Mouse (Mus musculus) kidney, embryonic 16.5 days (tissue): ENCODE data around the gene Slc25a12. TPM values are rescaled to one million over a fixed set of nuclear protein-coding genes. Genes with fewer than 3 reads are reported as not detected.

Experiments
- ATAC-seq: fragments of 200-750 bp; cut with Nextera tagmentation; 2 replicates; pipeline ENCODE4 v1.8.0; 2017; ENCODE audit warnings: moderate TSS enrichment; ENCODE audit not compliant: low FRiP score, low TSS enrichment
- H3K27ac ChIP-seq: fragments of 300-500 bp; sonication (generic); 2 replicates; pipeline ENCODE4 v1.5.1; 2014; ENCODE audit warnings: low read length
- H3K27me3 ChIP-seq: fragments of 300-500 bp; sonication (generic); 2 replicates; pipeline ENCODE4 v1.6.1; 2014; ENCODE audit warnings: low read length, control low read depth, mixed read lengths; ENCODE audit not compliant: insufficient read depth
- H3K36me3 ChIP-seq: fragments of 300-500 bp; sonication (generic); 2 replicates; pipeline ENCODE4 v1.6.1; 2014; ENCODE audit warnings: low read length, control low read depth, mixed read lengths; ENCODE audit not compliant: insufficient read depth
- H3K4me1 ChIP-seq: fragments of 300-500 bp; sonication (generic); 2 replicates; pipeline ENCODE4 v1.6.1; 2014; ENCODE audit warnings: low read length, control low read depth, mixed read lengths; ENCODE audit not compliant: insufficient read depth
- H3K4me2 ChIP-seq: fragments of 300-500 bp; sonication (generic); replicated peaks from 2 replicates; pipeline ENCODE4 v1.6.1; 2014; ENCODE audit warnings: low read depth, low read length
- H3K4me3 ChIP-seq: fragments of 300-500 bp; sonication (generic); 2 replicates; pipeline ENCODE4 v1.5.1; 2014; ENCODE audit warnings: mild to moderate bottlenecking, low read length
- H3K9ac ChIP-seq: fragments of 300-500 bp; sonication (generic); replicated peaks from 2 replicates; pipeline ENCODE4 v1.6.1; 2014; ENCODE audit warnings: low read length
- H3K9me3 ChIP-seq: fragments of 300-500 bp; sonication (generic); 2 replicates; pipeline ENCODE4 v1.6.1; 2016; ENCODE audit warnings: low read length, control low read depth
- WGBS: fragments of 180-500 bp; shearing (Covaris S2); extraction: QIAGEN DNeasy Blood & Tissue Kit; methylation state at CpG from one replicate; pipeline ENCODE4 v1.1.7; 2014; 5-methylcytosine and 5-hydroxymethylcytosine counted together
- polyA plus RNA-seq: library from polyadenylated mRNA; unstranded; fragments of >200 nt; fragmentation: Nextera tagmentation; extraction: Ambion mirVana; gene quantifications from 2 replicates; pipeline ENCODE4 v1.2.1, GENCODE M21; 2015

The Slc25a12 gene
- polyA plus RNA-seq, 1 experiment from 2014 or later: 53.3 TPM

DNA sequence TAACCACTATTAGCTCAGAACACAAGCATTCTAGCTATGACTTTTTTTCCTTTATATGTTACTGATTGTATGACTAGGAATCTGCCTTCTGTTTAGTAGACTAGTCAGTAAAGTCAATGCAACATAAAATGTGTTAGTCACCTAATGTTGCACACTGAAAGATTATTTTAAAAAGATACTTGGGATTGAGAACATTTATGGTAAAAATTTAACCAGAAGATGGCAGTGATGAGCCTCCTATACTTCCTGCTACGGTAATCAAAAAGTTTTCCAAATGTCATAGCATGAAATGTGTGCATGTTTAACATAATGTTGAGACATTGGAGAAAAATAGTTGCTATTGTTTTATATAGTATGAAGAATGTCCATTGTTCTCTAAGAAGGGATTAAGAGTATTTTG lies 140.2 kb downstream of the Slc25a12 start:
- H3K9ac ChIP-seq: no peak overlapping the region
- H3K4me2 ChIP-seq: no peak overlapping the region
- no peaks in the 10 kb centered on the region for H3K9me3 ChIP-seq
- H3K4me3 ChIP-seq: no peak overlapping the region
- 0 out of 2 replicates have a peak, but pooled peaks cover 2% of the 10 kb centered on the region for H3K4me1 ChIP-seq
- no peaks in the 10 kb centered on the region for H3K27me3 ChIP-seq
- WGBS: 43% methylated on average over 1 of the region's 1 CpGs
- ATAC-seq: no peak
- H3K27ac ChIP-seq: no peak overlapping the region
- H3K36me3 ChIP-seq: peaks cover 19% of the 10 kb centered on the region

Other genes with a start within 250 kb of the Slc25a12 start
- 1.3 and 1.5 TPM in 2 replicates for gene Cybrd1, start 249.8 kb downstream of the Slc25a12 start, polyA plus RNA-seq
- gene Dync1i2, start 156.0 kb downstream of the Slc25a12 start, polyA plus RNA-seq: 76.1 and 85.8 TPM in 2 replicates
- gene Hat1, start 21.2 kb upstream of the Slc25a12 start, polyA plus RNA-seq: 129 and 134 TPM in 2 replicates
- 46.5 and 46.9 TPM in 2 replicates for gene Metap1d, start 85.5 kb upstream of the Slc25a12 start, polyA plus RNA-seq
- 0.12 TPM in 1 of 2 replicates, not detected in the other for gene Dlx1, start 160.4 kb upstream of the Slc25a12 start, polyA plus RNA-seq
- not detected in 2 replicates for gene Dlx2, start 179.0 kb upstream of the Slc25a12 start, polyA plus RNA-seq